Mouse (Mus musculus) lung, postnatal 0 days (tissue): ENCODE data around the gene 2310022B05Rik.

ENCODE experiments used
- CTCF ChIP-seq: IDR thresholded peaks from 2 replicates; pipeline ENCODE4 v1.5.1; 2016; ENCODE audit warnings: antibody characterized with exemption, mild to moderate bottlenecking
- EP300 ChIP-seq: IDR thresholded peaks from 2 replicates; pipeline ENCODE4 v1.6.1; 2016; ENCODE audit warnings: antibody characterized with exemption, mild to moderate bottlenecking, control low read depth

GRCm38 (mm10) chr8:124634411-124635246, 28.5 kb downstream of the 2310022B05Rik start:
- TF ChIP-seq CTCF = no peak
- TF ChIP-seq EP300 = no peak
